Mouse (Mus musculus) testis, postnatal 10 days (tissue): Measurements from ENCODE around the gene Pagr1a.

Experiments
- DNase-seq: peaks from one replicate; pipeline ENCODE4 v3.0.0; 2021; ENCODE audit warnings: low spot score

Gene Pagr1a

DNA sequence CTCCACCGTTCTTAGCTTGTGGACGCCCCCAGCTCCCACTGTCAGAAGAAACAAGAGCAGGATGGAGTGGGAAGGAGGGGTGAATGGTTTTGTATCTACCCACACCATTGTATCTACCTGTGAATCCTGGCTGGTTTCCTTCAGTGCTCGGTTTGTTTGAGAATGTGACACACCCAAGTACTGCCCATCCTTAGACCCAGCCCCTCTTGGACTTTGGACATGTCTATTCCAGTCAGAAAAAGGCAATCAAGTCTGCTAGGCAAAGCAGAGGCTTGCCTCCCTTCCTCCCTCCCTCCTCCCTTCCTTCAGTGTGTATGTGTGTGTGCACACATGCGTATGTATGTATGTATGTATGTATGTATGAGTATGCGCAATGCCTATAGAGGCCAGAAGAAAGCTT is 13.5 kb downstream of the Pagr1a start:
- DNase-seq: no peak

DNA sequence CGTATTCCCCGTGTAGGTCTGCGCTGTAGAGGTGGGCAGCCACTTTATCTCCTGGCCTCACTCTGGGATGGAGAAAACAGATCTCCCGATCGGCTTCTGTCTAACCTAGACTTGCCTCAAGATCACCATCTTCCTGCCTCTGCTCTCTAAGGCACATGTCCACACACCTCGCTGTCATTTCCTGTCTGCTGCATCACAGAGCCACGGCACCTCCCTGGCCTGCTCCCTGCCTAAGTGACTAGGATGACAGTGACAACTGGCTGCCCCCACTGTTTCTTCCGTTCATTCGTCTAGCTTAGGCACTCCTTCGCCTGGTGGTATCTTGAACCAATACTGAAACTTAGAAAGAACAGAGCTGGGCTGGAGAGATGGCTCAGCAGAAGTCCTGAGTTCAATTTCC is 17.6 kb downstream of the Pagr1a start:
- no peak for DNase-seq

DNA sequence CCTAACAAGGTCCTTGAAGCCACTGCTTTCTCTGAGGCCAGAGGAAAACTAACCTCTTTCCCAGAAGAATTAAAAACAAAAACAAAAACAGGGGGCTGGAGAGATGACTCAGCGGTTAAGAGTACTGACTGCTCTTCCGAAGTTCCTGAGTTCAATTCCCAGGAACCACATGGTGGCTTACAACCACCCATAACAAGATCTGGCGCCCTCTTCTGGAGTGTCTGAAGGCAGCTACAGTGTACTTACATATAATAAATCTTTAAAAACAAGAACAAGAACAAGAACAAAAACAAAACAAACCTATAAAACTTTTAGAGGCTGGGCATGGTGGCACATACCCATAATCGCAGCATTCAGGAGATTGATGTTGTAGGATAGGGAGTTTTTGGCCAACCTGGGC is 20.7 kb downstream of the Pagr1a start:
- DNase-seq: no peak

DNA sequence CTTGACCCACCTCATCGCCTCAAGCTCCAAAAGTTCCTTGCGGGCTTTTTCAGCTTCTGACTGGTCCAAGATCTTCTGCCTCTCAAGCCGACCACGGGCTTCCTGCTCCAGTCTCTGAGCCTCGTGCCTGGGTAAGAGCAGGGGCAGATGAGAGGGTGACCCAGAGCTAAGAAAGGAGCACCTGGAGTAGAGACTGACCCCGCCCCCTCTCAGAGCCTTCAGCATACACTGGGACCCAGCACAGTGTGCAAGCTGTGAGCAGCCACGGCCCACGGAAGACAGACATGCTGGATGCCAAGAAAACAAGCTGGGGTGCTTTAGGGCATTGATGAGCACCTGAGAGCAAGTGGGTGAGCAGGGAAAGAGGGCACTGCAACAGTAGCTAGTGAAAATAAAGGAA is 28.3 kb downstream of the Pagr1a start:
- no peak for DNase-seq

DNA sequence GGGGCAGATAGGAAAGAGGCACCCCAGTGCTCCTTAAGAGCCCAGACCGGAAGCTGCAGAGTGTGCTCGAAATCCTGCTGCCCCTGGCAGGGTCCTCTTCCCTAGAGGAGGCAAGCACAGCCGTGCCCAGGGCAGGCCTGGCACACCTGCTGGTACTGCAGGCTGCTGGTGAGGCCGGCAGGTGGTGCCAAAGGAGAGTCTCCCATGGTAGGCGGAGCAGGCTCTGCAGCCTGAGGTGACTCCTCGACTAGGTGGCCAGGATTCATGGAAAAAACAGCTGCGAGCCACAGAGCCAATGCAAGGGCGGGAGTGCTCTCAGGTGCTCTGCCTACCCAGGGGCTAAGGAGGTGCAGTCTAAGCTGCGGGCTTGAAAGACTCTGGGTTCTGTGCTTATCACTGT is 30.8 kb downstream of the Pagr1a start:
- DNase-seq: peak; percentile 66

DNA sequence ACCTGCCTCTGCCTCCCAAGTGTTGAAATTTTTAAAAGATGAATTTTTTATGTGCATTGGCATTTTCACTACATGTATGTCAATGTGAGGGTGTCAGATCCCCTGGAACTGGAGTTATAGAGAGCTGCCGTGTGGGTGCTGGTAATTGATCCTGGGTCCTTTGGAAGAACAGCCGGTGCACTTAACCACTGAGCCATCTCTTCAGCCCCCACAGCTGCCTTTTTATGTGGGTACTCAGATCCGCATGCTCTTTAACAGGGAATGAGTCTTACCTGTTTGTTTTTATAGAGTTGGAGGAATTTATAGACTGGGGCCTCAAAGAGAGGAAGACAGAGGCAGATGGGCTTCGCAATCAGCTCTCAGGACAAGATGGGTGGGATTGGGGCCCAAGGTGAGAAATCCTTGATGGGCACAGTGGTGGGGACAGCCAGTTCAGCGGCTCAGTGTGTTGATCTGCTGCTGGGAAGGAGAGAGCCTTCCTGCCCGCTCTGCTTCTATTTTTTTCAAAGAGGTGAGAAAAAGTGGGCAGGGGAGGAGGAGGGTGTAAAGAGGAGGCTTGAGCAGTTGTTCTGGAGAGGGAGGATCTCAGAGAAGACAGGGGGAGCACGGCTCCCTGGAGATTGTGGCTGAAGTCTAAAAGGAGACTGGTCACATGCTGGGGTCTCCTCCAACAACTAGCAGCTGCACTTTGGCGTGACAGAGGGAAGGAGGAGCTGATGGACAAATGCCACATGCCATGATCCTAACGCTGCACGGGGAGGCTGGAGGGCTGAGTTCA is 32.3 kb downstream of the Pagr1a start:
- no peak for DNase-seq

DNA sequence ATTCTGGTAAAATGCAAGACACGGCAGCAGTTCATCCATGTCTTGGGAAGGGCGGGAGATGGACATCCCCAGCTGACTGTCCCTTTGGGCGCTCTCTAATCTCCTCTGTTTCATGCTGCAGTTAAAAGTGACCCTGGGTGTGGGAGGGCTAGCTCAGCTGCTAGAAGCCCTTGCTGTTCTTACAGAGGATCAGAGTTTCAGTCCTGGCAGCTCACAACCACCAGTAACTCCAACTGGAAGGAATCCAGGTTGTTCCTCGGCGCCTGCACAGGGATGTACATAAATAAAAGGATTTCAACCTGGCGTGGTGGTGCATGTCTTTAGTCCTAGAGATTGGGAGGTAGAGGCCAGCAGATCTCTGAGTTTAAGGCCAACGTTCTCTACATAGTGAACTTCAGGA is 34.0 kb downstream of the Pagr1a start:
- DNase-seq: no peak

DNA sequence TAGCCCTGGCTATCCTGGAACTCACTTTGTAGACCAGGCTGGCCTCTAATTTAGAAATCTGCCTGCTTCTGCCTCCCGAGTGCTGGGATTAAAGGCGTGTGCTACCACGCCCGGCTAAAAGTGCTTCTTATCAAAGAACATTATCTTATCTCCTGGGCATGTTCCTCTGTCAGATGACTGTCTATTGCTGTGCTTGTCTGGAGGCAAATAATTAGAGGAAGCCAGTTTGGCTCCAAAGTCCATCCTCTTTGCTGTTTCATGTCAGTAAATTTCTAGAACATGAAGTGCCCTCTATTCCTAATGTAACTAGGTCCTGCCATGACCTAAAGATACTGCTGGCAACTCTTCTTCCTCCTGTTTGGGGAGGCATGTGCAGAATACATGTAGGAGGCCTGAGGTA is 35.1 kb downstream of the Pagr1a start:
- no peak for DNase-seq

DNA sequence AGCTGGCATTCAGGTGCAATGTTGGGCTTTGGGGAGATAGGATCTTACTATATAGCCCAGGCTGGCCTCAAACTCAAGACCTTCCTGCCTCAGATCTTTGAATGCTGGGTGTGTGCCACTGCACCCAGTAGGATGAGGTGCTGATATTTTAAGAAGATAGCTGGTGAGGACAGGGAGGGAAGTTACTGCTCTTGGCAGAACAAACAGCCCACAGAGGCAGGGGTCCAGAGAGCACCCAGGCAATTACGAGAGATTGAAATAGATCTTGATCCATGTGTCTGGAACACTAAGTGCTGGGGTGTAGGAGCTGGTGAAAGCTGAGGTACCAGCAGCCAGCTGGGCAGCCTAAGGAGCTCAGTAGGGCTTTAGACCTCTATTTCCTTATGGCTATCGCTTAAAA is 35.6 kb downstream of the Pagr1a start:
- DNase-seq: no peak

DNA sequence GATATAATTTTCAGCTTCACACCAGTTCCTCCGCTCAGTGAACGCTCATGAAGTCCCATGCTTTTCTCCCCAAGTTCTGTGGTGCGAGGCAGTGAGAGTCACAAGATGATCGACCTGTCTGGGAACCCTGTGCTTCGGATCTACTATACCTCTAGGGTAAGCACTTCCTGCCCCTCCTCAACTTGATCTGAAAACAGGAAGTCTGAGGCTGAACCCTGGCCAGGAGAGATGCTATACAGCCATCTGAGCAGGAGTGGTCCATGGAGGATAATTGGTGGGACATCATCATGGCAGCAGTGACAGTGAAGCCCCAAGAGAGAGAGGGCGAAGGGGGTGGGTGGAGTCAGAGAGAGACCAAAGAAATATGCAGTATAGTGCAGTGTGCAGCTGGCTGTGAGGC is 38.3 kb downstream of the Pagr1a start:
- no peak for DNase-seq

DNA sequence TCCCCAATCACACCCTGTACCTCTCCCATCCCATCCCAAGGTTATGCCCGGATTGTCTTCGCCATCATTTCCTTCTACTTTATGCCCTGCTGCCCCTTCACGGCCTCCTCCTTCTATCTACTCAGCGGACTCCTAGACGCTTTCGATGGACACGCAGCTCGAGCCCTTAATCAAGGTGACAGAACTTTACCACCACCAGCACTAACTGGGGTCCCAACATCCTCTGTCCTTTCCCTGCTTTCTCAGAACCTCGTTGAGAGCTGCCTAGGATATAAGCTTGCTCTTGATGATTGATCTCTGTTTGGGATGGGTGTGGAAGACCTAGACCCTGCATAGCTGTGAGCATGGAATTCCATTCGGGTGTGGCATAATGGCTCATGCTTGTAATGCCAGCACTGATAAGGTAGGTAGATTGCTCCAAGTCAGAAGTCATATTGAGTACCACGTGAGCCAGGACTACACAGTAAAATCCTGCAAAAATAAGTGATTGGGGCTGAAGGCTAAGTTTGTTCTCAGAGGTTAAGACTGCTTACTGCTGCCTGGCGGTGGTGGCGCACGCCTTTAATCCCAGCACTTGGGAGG is 40.2 kb downstream of the Pagr1a start:
- no peak for DNase-seq

DNA sequence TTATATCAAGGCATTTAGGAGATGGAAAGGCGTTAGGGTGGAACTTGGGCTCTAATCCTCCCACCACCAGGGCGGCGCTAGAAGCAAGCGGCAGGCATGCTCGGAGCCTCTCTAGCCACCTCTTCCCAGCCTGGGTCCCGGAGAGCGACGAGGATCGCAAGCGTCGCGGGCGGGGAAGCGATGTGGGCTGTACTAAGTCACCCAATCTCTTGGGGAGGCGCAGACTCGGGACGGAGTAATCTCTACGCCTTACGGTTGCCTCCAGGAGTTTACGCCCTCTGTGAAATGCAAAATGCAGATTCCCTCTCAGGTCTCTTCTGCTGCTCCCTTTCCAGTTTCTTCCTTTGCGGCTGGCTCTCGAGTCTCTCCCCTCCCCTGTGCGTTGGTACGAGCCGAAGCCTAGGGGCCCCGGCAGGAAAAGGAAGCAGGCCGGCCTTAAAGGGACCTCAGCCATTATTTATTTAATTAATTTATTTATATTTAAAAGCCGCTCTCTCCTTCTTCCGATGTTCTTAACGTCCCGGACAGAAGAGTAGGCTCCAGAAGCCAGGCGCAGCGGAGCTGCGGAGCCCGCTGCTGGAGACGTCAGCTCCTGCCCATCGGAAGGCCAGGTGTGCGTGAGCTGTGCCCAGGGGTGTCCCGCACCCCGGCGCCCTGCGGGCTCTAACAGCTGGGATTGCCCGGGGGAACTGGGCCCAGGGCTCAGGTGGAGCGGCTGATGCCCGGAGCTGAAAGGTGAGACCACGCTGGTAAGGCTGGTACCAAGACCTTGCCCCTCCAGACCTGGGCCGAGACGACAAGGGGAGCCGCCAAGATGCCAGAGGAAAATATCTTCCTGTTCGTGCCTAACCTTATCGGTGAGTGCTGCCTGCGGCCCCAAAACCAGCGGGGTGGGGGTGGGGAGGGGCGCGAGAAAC is 40.9 kb downstream of the Pagr1a start, which contains the start of gene Cdiptos:
Cdiptos (minus strand) TSS at position 149 of the 917 bp plus-strand sequence.
- peak; percentile 99 for DNase-seq

DNA sequence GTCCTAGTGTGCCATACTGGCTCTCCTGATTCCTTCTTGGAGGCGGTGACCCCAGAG is 41.4 kb downstream of the Pagr1a start, which contains the start of gene Cdipt:
Cdipt (plus strand) TSS at position 22 of the 57 bp plus-strand sequence.
- no peak for DNase-seq

DNA sequence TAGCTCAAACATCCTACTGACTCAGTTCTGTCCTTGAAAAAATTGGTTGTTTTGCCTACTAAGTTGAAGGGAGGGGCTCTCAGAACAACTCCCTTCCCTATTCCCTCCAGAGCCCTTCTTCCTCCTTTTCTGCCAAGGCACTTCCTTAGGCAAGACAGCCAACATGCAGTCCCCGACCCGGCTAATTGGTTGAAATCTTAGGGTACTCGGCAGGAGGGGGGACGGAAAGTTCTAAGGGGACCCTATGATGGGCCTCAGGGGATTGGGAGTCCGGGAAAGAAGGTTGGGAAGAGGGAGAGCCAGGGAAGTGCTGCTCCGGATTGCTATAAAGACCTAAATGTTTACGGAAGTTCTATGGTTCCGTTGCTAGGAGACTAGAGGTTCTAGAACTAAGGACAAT is 41.7 kb downstream of the Pagr1a start:
- no peak for DNase-seq

DNA sequence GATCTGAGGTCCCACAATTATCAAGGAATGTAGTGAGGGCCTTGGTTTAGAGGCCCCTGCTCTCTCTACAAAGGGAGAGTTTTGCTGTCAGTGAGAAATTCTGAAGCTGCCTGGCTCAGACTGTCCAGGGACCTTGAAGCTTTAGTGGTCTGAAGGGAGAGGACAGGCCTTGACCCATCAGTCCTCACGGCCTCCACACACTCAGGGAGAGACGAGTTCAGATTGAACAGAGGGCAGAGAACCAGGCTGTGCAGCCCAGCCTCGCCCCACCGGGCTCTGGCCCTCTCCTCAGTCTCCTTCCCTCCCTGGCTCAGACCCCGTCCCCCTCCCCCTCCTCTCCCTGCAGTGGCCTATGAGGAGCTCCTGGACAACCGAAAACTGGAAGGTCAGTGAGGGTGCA is 49.8 kb downstream of the Pagr1a start:
- DNase-seq: no peak

DNA sequence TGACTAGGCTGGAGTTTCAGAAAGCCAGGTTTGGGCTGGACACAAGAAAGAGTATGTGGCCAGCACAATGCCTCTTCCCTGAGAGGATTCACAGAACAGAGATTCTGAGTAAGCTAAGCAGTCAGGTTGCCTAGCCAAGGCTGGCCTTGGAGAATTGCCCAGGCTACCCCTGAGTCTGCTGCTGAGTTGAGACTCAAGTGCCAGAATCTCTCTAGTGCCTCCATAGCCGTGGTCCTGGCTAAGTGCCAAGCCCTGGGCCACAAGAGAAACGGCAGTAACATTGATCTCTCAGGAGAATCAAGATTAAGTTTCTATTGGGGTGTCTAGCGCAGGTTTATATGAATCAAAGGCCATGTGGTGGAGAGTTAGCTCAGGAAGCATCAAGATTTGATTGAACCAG is 51.6 kb downstream of the Pagr1a start:
- DNase-seq: no peak
